Mouse (Mus musculus) cerebellum, postnatal 25 days (tissue): ENCODE data around the gene Pttg1ip.

Experiments used
- DNase-seq, 2 experiments: peaks; one replicate each; pipeline ENCODE4 v3.0.0; 2021; ENCODE audit warnings: mixed read lengths in 2 of 2

Pttg1ip gene

DNA sequence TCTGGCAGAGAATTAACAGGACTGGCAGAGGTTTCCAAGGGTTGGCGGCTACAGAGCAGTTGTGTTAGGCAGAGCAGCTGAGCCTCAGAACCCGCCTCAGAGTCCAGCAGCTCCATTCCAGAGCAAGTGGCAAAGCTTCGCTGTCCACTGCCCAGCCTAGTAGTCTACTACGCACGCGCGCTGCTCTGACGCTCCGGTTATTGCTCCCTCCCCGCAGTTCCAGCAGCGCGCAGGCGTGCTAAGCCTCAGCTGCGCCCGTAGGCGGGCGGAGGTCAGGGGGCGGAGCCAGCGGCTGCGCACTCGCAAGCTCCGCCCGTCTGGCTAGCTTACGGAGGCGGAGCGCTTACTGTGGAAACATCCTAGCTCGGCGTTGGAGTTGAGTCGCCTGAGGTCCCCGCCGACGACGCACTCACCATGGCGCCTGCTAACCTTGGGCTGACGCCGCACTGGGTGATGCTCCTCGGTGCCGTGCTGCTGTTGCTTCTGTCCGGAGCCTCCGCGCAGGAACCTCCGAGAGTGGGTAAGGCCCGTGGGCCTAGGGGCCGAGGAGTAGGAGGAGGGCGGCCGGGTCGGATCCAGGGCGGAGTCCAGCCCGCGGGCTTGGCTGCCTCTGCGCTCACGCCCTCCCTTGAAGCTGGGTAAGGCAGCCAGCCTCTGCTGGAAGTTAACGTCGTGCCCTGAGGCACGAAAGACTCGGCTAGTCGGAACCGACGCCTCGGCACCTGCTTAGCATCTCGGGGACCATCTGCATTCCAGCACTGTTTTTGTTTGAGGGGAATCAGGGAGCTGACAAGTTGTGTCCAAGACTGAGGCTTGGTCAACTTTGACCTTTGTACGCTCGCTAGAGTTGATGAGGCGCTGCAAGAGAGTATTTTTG is at the start of gene Pttg1ip:
Gene Pttg1ip (plus strand): TSS at position 313 of the 877 bp plus-strand sequence.
- DNase-seq, result peak; percentile 94 to 98

DNA sequence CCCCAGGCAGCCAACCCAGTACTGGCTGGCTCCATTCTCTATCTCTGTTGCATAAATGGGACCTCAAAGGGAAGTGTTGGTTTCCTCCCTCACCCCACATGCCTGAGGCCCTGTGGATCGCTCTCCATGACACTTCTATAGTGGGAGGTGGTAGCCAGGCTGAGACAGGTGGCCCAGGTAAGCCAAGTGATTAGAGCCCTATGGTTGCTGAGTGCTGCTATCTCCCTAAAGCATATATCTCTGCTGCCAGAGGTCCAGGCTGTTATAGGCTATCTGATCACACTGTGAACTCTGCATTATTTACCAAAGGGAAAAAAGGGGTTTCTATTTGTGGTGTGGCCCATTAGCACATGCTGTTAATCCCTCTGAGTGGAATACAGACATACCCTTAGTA is 49.5 kb upstream of the Pttg1ip start:
- DNase-seq, result no peak

DNA sequence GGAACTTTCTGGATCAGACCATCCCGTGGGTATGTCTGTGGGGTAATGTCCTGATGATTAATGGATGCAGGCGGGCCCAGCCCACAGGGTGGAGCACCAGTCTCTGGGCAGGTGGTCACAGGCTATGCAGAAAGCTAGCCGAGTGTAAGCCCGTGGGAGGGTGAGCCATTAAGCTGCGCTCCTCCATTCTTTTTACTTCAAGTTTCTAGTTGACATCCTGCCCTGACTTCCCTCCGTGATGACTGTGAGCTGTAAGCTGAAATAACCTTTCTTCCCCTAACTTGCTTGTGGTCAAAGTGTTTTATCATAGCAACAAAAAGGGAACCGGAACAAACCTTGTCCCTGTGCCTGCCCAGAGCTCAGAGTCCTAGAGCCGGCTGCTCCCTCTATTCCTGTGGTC is 44.8 kb upstream of the Pttg1ip start:
- no peak for DNase-seq

DNA sequence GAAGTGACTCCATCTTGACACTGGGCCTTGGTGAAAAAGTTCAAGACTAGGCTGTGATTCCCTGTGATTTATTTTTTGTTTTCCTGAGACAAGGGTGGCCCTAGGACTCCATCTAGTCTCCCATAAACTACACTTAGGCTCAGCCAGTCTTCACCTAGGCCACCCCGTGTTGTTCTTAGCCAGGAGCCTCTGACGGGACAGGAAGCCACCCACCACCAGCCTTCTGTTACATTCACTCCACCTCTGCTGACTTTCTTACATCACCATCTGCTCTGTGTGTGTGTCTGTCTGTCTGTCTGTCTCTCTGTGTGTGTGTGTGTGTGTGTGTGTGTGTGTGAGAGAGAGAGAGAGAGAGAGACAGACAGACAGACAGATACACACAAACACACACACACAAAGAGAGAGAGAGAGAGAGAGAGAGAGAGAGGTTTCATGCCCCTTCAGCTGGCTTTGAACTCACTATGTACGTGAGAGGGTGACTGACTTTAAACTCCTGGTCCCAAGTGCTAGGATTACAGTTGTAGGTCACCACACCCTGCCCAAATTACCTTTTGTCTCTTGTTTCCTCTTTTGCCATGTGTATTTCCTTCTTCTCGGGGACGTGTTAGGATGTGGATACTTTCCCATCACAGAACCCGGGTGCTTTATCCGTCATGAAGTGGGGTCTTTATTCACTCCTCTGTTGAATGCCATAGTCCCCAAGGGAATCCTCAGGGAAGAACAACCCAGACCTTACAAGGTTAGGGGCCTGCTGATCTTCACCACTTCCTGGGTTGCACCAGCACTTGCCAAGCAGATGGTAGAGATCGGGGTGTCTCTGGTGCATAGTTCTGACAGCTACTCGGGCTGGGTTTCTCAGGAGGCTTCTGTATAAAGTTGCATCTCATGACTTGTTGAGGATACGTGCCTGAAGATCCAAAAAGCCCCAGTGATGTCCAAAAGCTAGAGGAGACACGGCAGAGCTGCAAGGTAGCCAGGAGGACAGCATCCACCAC is 44.0 kb upstream of the Pttg1ip start:
- no peak for DNase-seq

DNA sequence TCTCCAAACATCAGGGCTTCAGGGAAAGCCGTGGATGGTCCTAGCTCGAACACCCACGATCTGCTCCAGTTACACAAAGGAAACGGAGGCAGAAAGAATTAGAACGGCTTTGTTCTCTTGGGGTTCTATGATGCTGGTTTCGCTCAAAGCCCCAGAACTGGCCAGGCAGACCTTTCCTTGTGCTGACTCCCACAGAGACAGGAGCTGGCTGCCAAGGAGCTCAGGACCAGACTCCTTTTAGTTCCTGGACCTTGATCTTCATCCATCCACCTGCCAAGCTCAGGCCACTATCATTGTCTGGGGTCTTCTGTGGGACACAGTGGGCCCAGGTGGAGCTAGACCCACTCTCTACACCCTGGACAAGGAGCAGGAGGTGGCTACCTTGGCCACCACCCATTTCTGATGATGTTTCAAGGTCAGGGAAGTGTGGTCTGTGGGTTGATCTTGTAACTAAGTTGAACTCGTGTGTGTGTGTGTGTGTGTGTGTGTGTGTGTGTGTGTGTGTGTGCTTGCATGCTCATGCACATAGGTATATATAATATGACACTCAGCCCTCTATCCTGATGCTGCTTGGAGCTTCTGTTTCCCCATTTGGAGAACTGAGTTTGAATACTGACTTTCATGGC is 42.1 kb upstream of the Pttg1ip start:
- peak; percentile 48 to 57 for DNase-seq

DNA sequence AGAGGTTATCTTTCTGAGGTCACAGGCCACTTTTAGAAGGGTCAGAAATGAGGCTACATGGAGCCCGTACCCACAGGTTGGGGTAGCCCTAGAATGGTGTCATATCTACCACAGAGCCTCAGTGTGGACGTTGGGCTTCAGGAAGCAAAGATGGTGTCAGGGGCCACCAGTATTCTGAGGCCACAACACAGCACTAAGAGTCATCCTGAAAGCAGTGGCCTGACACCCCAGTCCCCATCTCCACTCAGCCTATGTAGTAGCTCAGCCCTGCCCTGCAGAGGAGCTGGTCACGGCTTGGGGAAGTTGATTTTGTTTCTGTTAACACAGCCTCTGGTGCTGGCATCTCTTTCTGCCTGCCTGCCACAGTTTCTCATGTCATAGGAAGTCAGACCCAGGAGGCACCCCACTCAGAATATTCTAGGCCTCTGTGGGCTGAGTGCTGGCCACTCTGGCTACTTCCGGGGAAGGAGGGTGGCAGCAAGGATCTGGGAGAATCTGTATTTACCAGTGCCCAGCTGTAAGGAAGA is 40.9 kb upstream of the Pttg1ip start:
- DNase-seq, result no peak

DNA sequence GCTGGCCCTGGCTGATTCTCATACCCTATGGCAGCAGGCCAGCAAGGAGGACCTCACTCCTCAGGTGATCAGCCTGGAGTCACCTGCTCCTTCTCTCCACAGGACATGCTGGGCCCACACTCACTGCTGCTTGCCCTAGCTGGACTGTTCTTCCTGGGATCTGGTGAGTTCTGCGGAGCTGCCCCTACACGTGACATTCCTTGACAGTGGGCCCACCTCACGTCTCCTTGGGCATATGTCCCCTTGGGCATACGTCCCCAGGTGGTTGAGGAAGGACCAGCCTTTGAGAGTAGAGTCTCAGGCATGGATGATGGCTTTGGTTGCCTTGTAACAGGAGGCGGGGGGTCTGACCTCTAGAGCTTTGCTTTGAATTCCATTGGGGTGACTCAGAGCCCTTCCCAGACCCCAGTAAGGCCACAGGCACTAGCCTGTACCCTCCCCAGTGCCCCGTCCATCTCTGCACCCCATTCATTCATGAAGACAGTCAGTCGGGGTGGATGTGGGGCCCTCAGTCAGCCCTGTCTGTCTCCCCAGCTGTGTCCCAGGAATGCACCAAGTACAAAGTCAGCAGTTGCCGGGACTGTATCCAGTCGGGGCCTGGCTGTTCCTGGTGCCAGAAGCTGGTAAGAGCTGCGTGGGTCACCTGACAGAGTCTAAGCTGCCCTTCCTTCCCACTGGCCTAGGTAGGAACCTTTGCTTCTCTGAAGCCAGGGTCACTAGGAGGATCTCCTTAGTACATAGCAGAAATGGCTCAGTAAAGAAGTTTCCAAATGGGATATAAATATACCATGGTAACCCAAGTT is 39.5 kb upstream of the Pttg1ip start:
- no peak for DNase-seq

DNA sequence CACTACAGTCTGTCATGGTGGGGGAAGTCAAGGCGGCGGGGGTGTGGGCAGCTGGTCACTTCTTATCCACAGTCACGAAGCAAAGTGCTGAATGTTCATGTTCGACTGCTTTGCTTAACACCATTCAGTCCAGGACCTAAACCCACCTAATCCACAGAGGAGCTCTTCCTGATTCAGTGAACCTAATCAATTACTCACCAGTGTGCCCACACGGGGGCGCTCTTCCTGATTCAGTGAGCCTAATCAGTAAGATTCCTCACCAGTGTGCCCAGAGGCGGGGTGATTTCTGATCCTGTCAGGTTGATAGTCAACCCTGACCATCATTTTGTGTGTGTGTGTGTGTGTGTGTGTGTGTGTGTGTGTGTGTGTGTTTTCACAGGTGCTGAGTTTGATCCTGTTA is 38.3 kb upstream of the Pttg1ip start:
- DNase-seq, result peak in 1 of 2 experiments; percentile 49

DNA sequence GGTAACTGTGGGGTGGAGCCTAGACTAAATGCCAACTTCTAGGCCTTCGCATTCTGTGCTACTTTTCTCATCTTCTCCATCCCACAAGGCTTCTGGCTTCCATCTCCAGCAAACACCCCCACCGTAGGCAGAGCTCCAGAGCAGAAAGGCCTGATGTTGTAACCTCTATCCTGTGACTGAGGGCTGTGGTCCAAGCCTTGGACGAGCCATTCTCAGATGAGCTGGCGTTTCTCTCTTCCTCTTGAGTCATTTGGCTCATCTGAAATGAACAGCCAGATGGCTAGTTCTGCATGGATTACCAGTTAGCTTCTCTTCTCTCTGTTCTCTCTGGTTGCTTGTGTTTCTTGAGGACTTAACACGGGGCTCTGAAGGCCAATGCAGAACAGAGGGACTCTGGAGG is 36.6 kb upstream of the Pttg1ip start:
- peak; percentile 74 to 82 for DNase-seq

DNA sequence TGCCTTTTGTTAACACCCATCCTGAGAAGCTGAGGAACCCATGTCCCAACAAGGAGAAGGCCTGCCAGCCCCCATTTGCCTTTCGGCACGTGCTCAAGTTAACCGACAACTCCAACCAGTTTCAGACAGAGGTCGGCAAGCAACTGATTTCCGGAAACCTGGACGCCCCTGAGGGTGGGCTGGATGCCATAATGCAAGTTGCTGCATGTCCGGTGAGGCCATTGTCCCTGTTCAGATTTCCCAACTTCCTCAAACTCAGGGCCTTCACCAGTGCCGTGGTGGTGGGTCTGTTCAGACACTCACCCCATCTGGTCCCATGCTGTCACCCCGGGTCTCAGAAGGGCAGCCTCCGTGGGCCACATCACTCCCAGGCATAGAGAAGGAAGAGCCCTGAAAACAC is 32.9 kb upstream of the Pttg1ip start:
- no peak for DNase-seq

DNA sequence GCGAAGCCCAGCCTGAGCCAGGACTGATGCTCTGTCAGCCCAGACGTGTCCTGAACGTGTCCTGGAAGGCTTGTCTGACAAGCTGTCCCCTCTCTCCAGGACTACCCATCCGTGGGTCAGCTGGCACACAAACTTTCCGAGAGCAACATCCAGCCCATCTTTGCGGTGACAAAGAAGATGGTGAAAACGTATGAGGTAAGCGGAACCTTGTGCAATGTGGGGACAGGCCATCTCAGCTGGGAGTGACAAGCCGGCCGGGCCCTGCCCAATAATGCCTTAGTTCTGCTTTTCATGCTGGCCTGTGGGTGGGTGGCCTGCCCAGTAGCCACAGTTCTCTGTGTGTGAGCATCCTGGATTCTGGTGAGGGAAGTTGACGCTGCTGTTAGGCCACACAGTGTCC is 30.6 kb upstream of the Pttg1ip start:
- DNase-seq, result no peak

DNA sequence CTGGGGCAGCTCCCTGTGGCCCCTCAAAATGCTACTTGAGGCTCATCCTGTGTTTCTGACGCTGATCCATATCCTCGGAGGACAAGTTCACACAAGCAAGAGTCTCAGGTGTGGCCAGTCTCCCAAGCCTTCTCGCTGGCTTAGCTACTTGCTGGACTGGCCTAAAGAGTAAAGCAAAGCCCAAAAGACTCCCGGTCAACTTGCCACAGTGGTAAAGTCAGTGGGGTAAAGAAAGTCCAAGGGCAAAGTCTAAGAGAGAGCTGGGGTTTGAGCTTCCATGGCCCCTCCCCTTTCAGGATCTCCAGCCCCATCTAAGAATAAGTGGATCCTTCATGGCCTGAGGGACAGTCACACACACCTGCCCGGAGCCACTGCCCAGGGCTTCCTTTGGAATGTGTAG is 29.4 kb upstream of the Pttg1ip start:
- no peak for DNase-seq

DNA sequence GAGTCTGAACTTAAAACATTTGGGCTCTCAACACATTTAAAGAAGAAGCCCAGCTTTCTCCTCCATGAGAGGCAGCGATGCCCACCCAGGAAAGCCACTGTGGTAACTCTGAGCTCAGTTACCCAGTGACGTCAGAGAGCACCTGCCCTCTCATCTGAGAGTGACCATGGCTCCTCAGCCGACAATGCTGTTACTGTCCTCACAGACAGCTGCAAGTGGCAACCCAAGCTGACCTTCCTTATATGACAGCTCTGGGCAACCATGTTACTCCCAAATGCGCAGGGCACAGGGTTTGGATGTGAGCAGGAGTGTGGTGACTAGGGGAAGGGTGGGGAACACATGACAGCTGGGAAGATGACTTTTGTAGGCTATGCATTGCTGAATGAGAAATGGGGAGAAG is 28.2 kb upstream of the Pttg1ip start:
- DNase-seq, result no peak

DNA sequence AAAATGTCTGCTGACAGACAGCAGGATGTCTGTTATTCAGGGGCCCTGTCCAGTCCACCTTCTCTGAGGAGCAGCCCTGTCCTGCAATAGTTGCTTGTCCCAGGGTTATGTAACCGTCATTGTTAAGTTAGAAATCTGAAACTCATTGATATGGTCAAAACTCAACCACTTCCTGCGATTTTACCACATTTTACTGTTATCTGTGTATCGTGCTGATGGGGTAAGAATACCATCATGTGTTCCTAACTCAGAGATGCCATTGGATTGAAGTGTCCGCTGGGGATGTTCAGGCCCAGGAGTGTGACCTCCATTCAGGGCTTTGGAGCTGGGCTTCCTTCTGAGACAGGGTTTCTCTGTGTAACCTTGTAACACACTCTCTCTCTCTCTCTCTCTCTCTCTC is 26.6 kb upstream of the Pttg1ip start:
- DNase-seq, result no peak

DNA sequence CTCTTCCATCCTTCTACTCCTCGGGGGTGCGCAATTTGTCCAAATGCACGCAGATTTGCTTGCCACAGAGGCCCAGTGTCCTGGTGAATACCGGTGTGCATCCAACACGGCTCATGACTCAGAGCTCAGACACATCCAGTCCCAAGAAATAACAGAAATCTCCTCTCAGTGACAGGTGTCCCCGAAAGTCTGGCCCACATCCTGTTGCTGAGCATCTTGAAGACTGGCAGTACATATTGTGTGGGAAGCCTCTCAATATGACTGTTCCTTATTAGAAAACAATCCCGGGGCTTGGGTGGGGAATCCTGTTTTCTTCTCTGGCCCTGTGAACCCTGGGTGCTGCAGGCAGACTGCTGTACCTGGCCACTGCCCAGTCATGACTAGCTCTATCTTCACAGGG is 24.9 kb upstream of the Pttg1ip start:
- no peak for DNase-seq

DNA sequence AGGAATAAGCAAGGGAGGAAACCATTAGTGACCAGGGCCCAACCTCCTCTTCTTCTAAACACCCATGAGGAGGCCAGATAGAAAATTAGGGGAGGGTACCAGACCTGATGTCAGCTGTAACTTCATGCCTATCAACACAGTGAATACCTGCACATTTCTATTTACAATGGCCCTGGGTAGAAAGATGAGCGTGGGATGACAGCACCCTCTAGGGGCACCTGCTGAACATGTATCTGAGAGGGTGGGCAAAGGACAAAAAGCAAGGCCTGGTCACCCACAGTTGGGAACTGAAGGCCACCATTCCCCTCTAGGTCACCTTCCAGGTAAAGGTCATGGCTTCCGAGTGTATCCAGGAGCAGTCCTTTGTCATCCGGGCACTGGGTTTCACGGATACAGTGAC is 23.9 kb upstream of the Pttg1ip start:
- peak in 1 of 2 experiments; percentile 50 for DNase-seq

DNA sequence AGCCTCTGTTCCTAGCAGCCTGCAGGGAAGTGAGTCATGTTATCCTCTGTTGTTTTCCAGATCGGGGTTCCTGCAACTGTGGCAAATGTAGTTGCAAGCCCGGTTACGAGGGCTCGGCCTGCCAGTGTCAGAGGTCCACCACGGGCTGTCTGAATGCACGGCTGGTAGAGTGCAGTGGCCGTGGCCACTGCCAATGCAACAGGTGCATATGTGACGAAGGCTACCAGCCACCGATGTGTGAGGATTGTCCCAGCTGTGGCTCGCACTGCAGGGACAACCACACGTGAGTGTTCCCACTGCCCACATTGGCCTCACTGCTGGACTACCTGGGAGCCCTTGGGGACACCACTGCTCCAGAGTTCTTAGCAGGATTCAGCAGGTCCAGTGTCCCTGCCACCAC is 21.4 kb upstream of the Pttg1ip start:
- no peak for DNase-seq

DNA sequence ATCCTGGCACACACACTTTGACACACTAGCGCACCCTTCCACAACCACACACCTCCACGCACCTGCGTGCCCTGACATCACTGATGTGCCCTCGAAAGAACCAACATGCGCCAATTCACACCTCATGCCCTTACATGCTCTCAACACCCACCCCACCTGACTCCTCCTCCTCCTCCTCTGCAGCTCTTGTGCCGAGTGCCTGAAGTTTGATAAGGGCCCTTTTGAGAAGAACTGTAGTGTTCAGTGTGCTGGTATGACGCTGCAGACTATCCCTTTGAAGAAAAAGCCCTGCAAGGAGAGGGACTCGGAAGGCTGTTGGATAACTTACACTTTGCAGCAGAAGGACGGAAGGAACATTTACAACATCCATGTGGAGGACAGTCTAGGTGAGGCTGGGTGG is 20.7 kb upstream of the Pttg1ip start:
- no peak for DNase-seq

DNA sequence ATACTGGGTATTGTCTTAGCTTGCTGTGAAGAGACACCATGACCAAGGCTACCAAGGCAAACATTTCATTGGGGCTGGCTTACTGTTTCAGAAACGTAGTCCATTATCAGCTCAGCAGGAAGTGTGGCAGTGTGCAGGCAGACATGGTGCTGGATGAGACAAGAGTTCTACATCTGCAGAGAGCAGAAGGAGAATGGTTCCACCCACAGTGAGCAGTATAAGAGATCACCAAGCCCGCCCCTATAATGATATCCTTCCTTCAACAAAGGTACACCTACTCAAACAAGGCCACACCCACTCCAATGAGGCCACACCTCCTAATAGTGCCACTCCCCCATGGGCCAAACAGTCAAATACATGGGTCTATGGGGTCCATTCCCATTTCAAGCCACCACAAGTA is 20.0 kb upstream of the Pttg1ip start:
- no peak for DNase-seq

DNA sequence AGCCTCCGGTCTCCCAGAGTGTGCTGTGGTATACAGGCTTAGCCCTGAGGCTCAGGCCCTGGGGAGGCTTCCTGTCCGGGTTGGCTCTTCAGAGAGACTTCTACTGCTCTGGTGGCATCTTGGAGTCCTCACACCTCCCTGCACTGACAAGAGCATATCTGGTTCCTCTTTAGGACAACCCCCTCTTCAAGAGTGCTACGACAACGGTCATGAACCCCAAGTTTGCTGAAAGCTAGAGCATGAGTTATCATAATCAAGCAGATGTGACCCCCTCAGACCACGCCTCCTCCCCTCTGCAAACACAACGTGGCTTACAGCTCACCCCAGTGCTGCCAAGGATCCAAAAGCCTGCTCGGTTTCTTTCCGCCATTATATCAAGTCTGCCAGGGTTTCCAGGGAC is 16.5 kb upstream of the Pttg1ip start:
- no peak for DNase-seq

DNA sequence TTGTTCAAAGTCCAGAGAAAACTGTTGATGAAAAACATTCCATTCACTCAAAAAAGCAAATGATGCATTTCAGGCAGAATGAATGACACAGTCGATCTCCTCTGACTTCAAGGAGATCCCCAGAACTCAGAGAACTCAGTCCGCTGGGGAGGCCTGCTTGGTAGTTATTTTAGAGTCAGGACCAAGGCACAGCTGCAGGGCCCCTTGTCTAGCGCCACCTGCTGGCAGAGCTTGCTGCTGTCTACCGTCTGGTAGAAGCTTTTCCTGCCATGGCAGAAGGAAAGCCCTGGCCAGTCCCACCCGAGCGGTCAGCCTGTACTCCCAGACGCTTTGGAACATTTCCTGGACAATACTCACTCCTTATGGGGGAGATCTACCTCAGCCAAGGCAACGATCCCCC is 14.9 kb upstream of the Pttg1ip start:
- DNase-seq, result peak; percentile 91 to 96

DNA sequence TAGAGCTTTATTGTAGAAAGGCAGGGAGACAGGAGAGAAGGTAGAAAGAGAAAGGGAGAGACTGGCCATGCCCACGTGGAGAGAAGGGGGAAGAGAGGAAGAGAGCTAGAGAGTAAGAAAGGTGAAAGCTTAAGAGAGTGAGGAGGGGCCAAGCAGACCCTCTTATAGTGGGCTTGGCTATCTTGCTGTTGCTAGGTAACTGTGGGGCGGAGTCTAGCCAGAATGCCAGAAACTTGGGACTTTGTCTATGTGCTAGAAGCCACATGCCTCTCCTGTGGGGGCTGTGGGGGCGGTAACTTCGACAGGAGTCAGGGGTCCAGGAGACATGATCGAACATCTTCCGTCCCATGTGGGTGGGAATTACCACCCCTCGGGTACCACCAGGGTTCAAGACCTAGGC is 12.0 kb upstream of the Pttg1ip start:
- no peak for DNase-seq
